Mouse (Mus musculus) bone marrow macrophage, adult 2 months (primary cell): ENCODE results near the gene Maats1.

ENCODE experiments used
- CTCF ChIP-seq: IDR thresholded peaks from 2 replicates; pipeline ENCODE4 v1.5.1; 2012; ENCODE audit warnings: low read depth, mild to moderate bottlenecking, low read length, moderate library complexity
- POLR2A ChIP-seq: IDR thresholded peaks from 2 replicates; pipeline ENCODE4 v1.6.1; 2012; ENCODE audit warnings: mild to moderate bottlenecking, low read depth, low read length, borderline replicate concordance

- TF ChIP-seq CTCF (no peak), POLR2A (no peak)
These were observed 27.1 kb upstream of the Maats1 start for GRCm38 (mm10) chr16:38369000-38369399.
